Mouse (Mus musculus): ENCODE results near the gene Bglap. TPM values are rescaled to one million over a fixed set of nuclear protein-coding genes. Genes with fewer than 3 reads are reported as not detected.

The Bglap gene
- polyA plus RNA-seq, 1 experiment from 2014 or later, result not detected

- H3K4me3 ChIP-seq, result no peak overlapping the region
These were observed 27.4 kb upstream of the Bglap start for GRCm38 (mm10) chr3:88411681-88412080.

GRCm38 (mm10) chr3:88410645-88411031 is 26.4 kb upstream of the Bglap start:
- WGBS, result 18% methylated on average over 7 of the region's 7 CpGs
- H3K4me1 ChIP-seq, result peaks cover 42% of the 10 kb centered on the region
- H3K4me2 ChIP-seq, result peak overlapping the region; percentile 84
- ATAC-seq (ENCODE audit: extremely low read depth, insufficient number of reproducible peaks, low FRiP score, low TSS enrichment), result no peak
- peak overlapping the region; percentile 91 for H3K9ac ChIP-seq
- peak overlapping the region; percentile 99 for H3K27ac ChIP-seq (replicated peaks)
- H3K36me3 ChIP-seq, result peaks cover 48% of the 10 kb centered on the region
- H3K27me3 ChIP-seq (replicated peaks), result no peaks in the 10 kb centered on the region
- no peaks in the 10 kb centered on the region for H3K9me3 ChIP-seq
- H3K4me3 ChIP-seq, result peak overlapping the region; percentile 69

More at GRCm38 (mm10) chr3:88411681-88412080, 27.4 kb upstream of the Bglap start:
- Histone ChIP-seq H3K4me1 (peaks cover 44% of the 10 kb centered on the region), H3K4me2 (no peak overlapping the region), H3K27ac (replicated peaks) (no peak overlapping the region), H3K36me3 (peaks cover 58% of the 10 kb centered on the region), H3K9me3 (no peaks in the 10 kb centered on the region), H3K27me3 (replicated peaks) (no peaks in the 10 kb centered on the region), H3K9ac (no peak overlapping the region)
- no peak for ATAC-seq (ENCODE audit: extremely low read depth, insufficient number of reproducible peaks, low FRiP score, low TSS enrichment)
- WGBS, result 82% methylated on average over 4 of the region's 4 CpGs

- H3K4me1 ChIP-seq, result peaks cover 39% of the 10 kb centered on the region
- H3K9me3 ChIP-seq, result no peaks in the 10 kb centered on the region
- peak within 1 kb of the TSS; percentile 84 for H3K4me2 ChIP-seq
- peak within 1 kb of the TSS; percentile 91 for H3K9ac ChIP-seq
- H3K27ac ChIP-seq (replicated peaks), result peak within 1 kb of the TSS; percentile 99
- H3K27me3 ChIP-seq (replicated peaks), result no peaks in the 10 kb centered on the region
- H3K36me3 ChIP-seq, result peaks cover 41% of the 10 kb centered on the region
- ATAC-seq (ENCODE audit: extremely low read depth, insufficient number of reproducible peaks, low FRiP score, low TSS enrichment), result peak; percentile 87
- WGBS, result under 1% methylated on average over 54 of the region's 54 CpGs
- peak within 1 kb of the TSS; percentile 69 for H3K4me3 ChIP-seq
These were observed 25.7 kb upstream of the Bglap start, which contains the start of gene Pmf1 for GRCm38 (mm10) chr3:88409741-88410644. TSS of gene Pmf1 (minus strand) at chr3:88410331.

GRCm38 (mm10) chr3:88408953-88409352 is 24.7 kb upstream of the Bglap start:
- Histone ChIP-seq H3K27ac (replicated peaks) (peak overlapping the region; percentile 99), H3K4me1 (peaks cover 39% of the 10 kb centered on the region), H3K4me2 (peak overlapping the region; percentile 84), H3K4me3 (peak overlapping the region; percentile 69), H3K27me3 (replicated peaks) (no peaks in the 10 kb centered on the region), H3K36me3 (peaks cover 35% of the 10 kb centered on the region), H3K9ac (peak overlapping the region; percentile 91), H3K9me3 (no peaks in the 10 kb centered on the region)
- ATAC-seq (ENCODE audit: extremely low read depth, insufficient number of reproducible peaks, low FRiP score, low TSS enrichment), result no peak
- 49% methylated on average over 5 of the region's 5 CpGs for WGBS

GRCm38 (mm10) chr3:88407529-88407928 is 23.3 kb upstream of the Bglap start:
- Histone ChIP-seq H3K27ac (replicated peaks) (0 out of 2 replicates have a peak overlapping the region, but pooled peaks have one; percentile 28), H3K4me3 (no peak overlapping the region), H3K4me1 (peaks cover 39% of the 10 kb centered on the region), H3K27me3 (replicated peaks) (no peaks in the 10 kb centered on the region), H3K9ac (0 out of 2 replicates have a peak overlapping the region, but pooled peaks have one; percentile 48), H3K36me3 (peaks cover 34% of the 10 kb centered on the region), H3K9me3 (no peaks in the 10 kb centered on the region), H3K4me2 (no peak overlapping the region)
- no peak for ATAC-seq (ENCODE audit: extremely low read depth, insufficient number of reproducible peaks, low FRiP score, low TSS enrichment)
- 57% methylated on average over 7 of the region's 7 CpGs for WGBS

- Histone ChIP-seq H3K4me2 (no peak overlapping the region), H3K4me1 (peaks cover 39% of the 10 kb centered on the region), H3K36me3 (peaks cover 34% of the 10 kb centered on the region), H3K4me3 (no peak overlapping the region), H3K27me3 (replicated peaks) (no peaks in the 10 kb centered on the region), H3K27ac (replicated peaks) (0 out of 2 replicates have a peak overlapping the region, but pooled peaks have one; percentile 28), H3K9ac (peak overlapping the region; percentile 58), H3K9me3 (no peaks in the 10 kb centered on the region)
- ATAC-seq (ENCODE audit: extremely low read depth, insufficient number of reproducible peaks, low FRiP score, low TSS enrichment), result no peak
- WGBS, result 5% methylated on average over 2 of the region's 2 CpGs
These were observed 22.8 kb upstream of the Bglap start for GRCm38 (mm10) chr3:88407090-88407489.

GRCm38 (mm10) chr3:88403522-88404230 is 19.4 kb upstream of the Bglap start:
- Histone ChIP-seq H3K9me3 (no peaks in the 10 kb centered on the region), H3K36me3 (peaks cover 48% of the 10 kb centered on the region), H3K27ac (replicated peaks) (no peak overlapping the region), H3K4me1 (peaks cover 21% of the 10 kb centered on the region), H3K4me2 (no peak overlapping the region), H3K9ac (no peak overlapping the region), H3K27me3 (replicated peaks) (no peaks in the 10 kb centered on the region), H3K4me3 (no peak overlapping the region)
- WGBS, result 90% methylated on average over 10 of the region's 10 CpGs
- no peak for ATAC-seq (ENCODE audit: extremely low read depth, insufficient number of reproducible peaks, low FRiP score, low TSS enrichment)

GRCm38 (mm10) chr3:88398666-88399065 is 14.4 kb upstream of the Bglap start:
- Histone ChIP-seq H3K4me3 (no peak overlapping the region), H3K27ac (replicated peaks) (no peak overlapping the region), H3K4me2 (no peak overlapping the region), H3K36me3 (peaks cover 86% of the 10 kb centered on the region), H3K27me3 (replicated peaks) (no peaks in the 10 kb centered on the region), H3K4me1 (no peaks in the 10 kb centered on the region), H3K9ac (no peak overlapping the region), H3K9me3 (no peaks in the 10 kb centered on the region)
- 89% methylated on average over 2 of the region's 2 CpGs for WGBS
- no peak for ATAC-seq (ENCODE audit: extremely low read depth, insufficient number of reproducible peaks, low FRiP score, low TSS enrichment)

GRCm38 (mm10) chr3:88395742-88396141 is 11.5 kb upstream of the Bglap start:
- ATAC-seq (ENCODE audit: extremely low read depth, insufficient number of reproducible peaks, low FRiP score, low TSS enrichment), result no peak
- H3K4me3 ChIP-seq, result no peak overlapping the region
- H3K27me3 ChIP-seq (replicated peaks), result no peaks in the 10 kb centered on the region
- H3K36me3 ChIP-seq, result peaks cover 67% of the 10 kb centered on the region
- no peak overlapping the region for H3K9ac ChIP-seq
- H3K27ac ChIP-seq (replicated peaks), result no peak overlapping the region
- no peaks in the 10 kb centered on the region for H3K9me3 ChIP-seq
- no peak overlapping the region for H3K4me2 ChIP-seq
- 84% methylated on average over 8 of the region's 8 CpGs for WGBS
- no peaks in the 10 kb centered on the region for H3K4me1 ChIP-seq

- no peaks in the 10 kb centered on the region for H3K4me1 ChIP-seq
- no peak overlapping the region for H3K27ac ChIP-seq (replicated peaks)
- 86% methylated on average over 6 of the region's 6 CpGs for WGBS
These were observed 11.0 kb upstream of the Bglap start for GRCm38 (mm10) chr3:88395288-88395687.

GRCm38 (mm10) chr3:88393776-88394375 is 9.6 kb upstream of the Bglap start:
- H3K4me3 ChIP-seq, result no peak overlapping the region
- ATAC-seq (ENCODE audit: extremely low read depth, insufficient number of reproducible peaks, low FRiP score, low TSS enrichment), result no peak

More at GRCm38 (mm10) chr3:88395288-88395687, 11.0 kb upstream of the Bglap start:
- H3K9me3 ChIP-seq, result no peaks in the 10 kb centered on the region
- no peaks in the 10 kb centered on the region for H3K27me3 ChIP-seq (replicated peaks)
- no peak for ATAC-seq (ENCODE audit: extremely low read depth, insufficient number of reproducible peaks, low FRiP score, low TSS enrichment)
- H3K9ac ChIP-seq, result no peak overlapping the region
- H3K36me3 ChIP-seq, result peaks cover 69% of the 10 kb centered on the region
- no peak overlapping the region for H3K4me2 ChIP-seq
- H3K4me3 ChIP-seq, result no peak overlapping the region

More at GRCm38 (mm10) chr3:88393776-88394375, 9.6 kb upstream of the Bglap start:
- Histone ChIP-seq H3K27me3 (replicated peaks) (no peaks in the 10 kb centered on the region), H3K9ac (no peak overlapping the region), H3K36me3 (peaks cover 62% of the 10 kb centered on the region), H3K4me2 (no peak overlapping the region), H3K27ac (replicated peaks) (no peak overlapping the region), H3K9me3 (no peaks in the 10 kb centered on the region), H3K4me1 (no peaks in the 10 kb centered on the region)
- WGBS, result 85% methylated on average over 9 of the region's 9 CpGs
